Mouse (Mus musculus): ENCODE measurements around the gene Ndufa4. TPM values are rescaled to one million over a fixed set of nuclear protein-coding genes. Genes with fewer than 3 reads are reported as not detected.

Gene Ndufa4
- total RNA-seq (2017): 315 and 474 TPM in 2 replicates

DNA sequence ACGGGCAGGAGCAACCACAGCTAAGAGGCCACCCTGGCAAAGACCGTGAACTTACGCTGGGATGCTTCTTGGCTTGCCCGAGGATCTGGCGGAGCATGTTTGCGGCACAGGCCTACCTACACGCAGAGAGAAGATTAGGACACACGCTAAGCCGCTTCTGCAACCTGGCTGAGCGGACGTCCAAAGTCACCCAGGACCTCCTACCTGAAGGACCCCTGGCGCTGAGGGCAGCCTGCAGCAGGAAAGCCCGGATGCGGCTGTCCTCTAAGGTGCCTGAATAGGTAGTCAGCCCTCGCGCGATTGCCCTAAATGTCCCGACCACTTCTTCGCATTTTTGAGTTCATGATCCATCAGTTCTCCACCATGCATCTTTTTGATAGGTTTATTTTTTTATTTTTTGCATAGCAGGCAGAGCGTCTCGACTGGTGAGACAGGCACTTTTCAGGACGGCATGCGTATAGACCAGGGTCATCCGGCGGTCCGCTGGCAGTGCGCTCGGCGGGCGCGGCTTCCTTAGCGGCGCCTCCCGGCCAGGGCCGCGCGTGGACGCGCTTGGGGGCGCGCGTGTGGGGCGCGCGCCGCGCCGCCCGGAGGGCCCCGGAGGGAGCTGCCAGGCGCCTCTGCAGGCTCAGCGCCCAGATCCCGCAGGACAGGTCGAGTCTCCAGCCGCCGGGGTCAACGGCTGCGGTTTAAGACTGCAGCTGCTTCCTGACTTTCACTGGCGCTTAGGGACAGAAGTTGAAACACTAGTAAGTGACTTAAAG, at the start of gene Ndufa4, which contains the start of gene Phf14:
TSS of gene Ndufa4 (minus strand) at position 229 of the 764 bp plus-strand sequence.
TSS of gene Phf14 (plus strand) at position 541 of the 764 bp plus-strand sequence.
- peak; percentile 94 to 97 for ATAC-seq (replicated peaks in 1 of 2; ENCODE audit: insufficient read depth in 1 of 2, low FRiP score in 2 of 2, low TSS enrichment in 1 of 2, low read depth in 1 of 2, poor library complexity in 2 of 2, severe bottlenecking in 2 of 2)

DNA sequence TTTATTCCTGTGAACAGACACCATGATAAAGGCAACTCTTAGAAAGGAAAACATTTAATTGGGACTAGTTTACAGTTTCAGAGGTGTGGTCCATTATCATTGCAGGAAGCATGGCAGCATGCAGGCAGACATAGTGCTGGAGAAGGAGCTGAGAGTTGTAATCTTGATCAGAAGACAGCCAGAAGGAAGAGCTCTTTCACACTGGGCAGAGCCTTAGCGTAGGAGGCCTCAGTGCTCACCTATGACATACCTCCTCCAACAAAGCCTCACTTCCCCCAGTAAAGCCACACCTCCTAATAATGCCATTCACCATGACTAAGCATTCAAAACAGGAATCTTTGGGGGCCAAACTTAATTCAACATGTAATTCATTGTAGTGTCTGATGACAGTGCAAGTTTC, 40.8 kb upstream of the Ndufa4 start:
- peak; percentile 67 to 77; a peak in 3 of 4 replicates for ATAC-seq (replicated peaks in 1 of 2; ENCODE audit: insufficient read depth in 1 of 2, low FRiP score in 2 of 2, low TSS enrichment in 1 of 2, low read depth in 1 of 2, poor library complexity in 2 of 2, severe bottlenecking in 2 of 2)

DNA sequence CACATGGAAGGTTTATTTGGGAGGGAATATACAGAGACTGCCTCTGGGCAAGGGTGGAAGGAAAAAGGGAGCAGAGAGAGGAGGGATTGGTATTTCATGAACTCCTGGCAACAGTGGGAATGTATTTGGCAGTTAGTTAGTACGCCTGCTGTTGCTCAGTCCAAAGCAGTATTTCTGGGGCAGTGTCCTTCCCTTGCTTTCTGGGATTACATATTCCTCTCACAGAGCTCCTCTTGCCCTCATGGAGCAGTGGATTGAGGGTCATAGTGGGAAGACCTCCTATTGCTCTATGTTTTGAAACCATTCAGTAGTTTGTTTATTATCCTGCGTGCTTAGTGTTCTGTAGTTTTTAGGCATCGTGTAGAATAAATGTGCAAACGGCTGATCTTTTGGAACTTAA, 34.8 kb upstream of the Ndufa4 start:
- no peak for ATAC-seq (replicated peaks in 1 of 2; ENCODE audit: insufficient read depth in 1 of 2, low FRiP score in 2 of 2, low TSS enrichment in 1 of 2, low read depth in 1 of 2, poor library complexity in 2 of 2, severe bottlenecking in 2 of 2)

DNA sequence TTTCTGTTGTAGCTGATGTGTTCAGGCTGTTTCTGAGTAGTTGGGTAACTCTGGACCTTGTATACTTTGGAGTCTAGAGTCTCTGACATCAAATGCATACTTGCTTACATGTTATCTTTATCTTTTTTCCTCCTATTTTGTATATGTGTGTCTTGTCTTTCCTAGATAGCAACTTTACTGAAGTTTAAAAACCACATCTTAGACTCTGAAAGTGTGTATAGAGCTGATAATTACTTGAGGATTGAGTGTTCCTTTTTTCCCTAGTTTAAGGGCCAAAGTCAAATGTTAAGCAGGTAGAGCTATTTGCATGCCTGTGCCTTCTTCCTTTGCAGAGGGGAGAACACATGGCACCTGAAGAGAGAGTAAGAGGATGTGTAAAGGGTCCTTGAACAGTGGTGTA, 33.6 kb upstream of the Ndufa4 start:
- ATAC-seq (replicated peaks in 1 of 2; ENCODE audit: insufficient read depth in 1 of 2, low FRiP score in 2 of 2, low TSS enrichment in 1 of 2, low read depth in 1 of 2, poor library complexity in 2 of 2, severe bottlenecking in 2 of 2): peak in 1 of 2 experiments; percentile 12; a peak in 1 of 4 replicates

DNA sequence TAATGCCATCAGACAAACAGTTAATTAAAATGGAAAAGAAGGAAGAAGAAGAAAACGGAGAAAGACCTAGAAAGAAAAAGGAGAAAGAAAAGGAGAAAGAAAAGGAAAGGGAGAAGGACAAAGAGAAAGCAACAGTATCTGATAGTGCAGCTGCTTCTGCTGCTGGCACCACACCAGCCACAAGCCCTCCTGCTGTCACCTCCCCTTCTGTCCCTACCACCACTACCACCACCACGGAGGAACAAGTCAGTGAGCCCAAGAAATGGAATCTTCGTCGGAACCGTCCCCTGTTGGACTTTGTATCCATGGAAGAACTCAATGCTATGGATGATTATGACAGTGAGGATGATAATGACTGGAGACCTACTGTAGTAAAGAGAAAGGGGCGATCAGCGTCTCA, 26.1 kb upstream of the Ndufa4 start:
- no peak for ATAC-seq (replicated peaks in 1 of 2; ENCODE audit: insufficient read depth in 1 of 2, low FRiP score in 2 of 2, low TSS enrichment in 1 of 2, low read depth in 1 of 2, poor library complexity in 2 of 2, severe bottlenecking in 2 of 2)

DNA sequence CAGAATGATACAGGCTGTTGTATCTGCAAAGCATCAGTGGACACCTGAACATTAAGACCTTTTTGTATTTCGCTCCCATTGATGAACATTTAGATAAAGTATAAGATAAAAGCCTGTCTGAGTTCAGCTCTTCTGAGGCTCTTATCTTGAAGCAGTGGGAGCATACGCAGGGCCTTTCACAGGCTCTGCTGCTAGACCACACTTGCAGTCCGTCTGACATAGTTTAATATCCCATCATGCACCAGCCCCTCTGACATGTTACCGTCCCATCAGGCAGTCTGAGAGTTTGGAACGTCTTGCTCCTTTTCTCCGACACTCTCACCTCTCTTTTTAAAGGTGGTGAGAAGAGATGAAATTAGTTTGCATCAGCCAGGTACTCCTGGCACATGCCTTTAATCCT, 20.2 kb upstream of the Ndufa4 start:
- no peak for ATAC-seq (replicated peaks in 1 of 2; ENCODE audit: insufficient read depth in 1 of 2, low FRiP score in 2 of 2, low TSS enrichment in 1 of 2, low read depth in 1 of 2, poor library complexity in 2 of 2, severe bottlenecking in 2 of 2)

DNA sequence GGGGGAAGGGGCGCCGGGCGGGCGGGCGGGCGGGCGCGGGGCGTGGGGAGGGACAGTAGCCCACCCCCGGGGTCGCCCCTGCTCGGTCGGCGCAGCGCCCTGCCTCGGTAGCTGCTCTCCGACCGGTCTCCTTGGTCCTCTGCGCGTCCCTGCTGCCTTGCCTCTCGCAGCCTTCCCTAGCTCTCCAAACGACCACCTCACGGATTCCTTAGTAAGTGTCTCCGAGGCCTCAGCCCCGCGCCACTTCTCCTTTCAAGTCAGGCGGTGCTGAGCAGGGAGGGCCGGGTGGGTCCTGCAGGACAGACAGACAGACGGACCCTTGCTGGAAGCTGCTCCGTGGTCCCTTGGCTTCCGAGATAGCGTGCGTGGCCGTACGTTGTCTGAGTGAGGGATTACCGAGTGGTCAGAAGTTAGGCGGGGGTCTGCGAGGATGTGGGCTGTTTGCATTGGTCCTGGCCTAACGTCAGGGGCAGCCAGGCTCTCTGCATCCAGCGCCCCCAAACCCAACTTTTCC, 18.8 kb upstream of the Ndufa4 start:
- ATAC-seq (replicated peaks in 1 of 2; ENCODE audit: insufficient read depth in 1 of 2, low FRiP score in 2 of 2, low TSS enrichment in 1 of 2, low read depth in 1 of 2, poor library complexity in 2 of 2, severe bottlenecking in 2 of 2): peak; percentile 34 to 65

DNA sequence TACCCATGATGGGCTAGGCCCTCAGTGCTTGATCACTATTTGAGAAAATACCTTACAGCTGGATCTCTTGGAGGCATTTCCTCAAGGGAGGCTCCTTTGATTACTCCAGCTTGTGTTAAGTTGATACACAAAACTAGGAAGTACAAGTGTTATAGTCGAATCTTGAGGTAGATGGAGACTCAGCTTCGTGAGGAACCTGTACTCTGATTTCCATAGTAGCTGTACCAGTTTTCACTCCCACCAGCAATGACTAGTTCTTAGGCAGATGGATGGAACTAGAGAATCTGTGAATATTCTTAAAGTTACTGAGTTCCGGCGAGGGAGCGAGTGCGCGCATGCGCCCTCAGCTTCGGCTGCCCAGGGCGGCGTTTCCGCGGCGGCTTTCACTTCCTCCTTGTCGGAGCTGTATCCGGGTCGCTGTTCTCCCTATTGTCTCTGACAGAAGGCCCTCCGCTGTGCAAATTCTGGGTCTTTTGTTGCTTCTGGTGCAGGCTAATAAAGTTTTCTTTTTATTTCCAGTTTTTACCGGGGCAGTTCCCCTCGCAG, 18.3 kb upstream of the Ndufa4 start:
- peak; percentile 95 for ATAC-seq (replicated peaks in 1 of 2; ENCODE audit: insufficient read depth in 1 of 2, low FRiP score in 2 of 2, low TSS enrichment in 1 of 2, low read depth in 1 of 2, poor library complexity in 2 of 2, severe bottlenecking in 2 of 2)

DNA sequence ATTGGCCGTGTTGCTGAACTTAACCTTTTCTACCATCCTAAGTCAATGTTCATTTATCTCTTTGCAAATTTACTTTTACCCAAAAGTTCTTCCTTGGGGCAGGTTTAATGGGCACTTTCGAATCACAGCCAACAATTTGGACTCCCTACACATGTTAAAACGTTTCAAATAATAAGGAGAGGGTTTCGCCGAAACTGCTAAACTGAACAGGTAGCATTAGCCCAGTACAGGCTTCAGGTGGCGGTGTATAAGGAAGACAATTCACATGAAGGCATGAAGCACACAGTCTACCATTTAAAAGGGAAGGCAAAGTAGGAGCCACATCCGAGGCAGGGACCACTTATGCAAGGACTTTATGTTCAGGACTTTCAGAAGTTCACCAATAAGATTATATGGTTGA, 873 bp upstream of the Ndufa4 start:
- ATAC-seq (replicated peaks in 1 of 2; ENCODE audit: insufficient read depth in 1 of 2, low FRiP score in 2 of 2, low TSS enrichment in 1 of 2, low read depth in 1 of 2, poor library complexity in 2 of 2, severe bottlenecking in 2 of 2): no peak

DNA sequence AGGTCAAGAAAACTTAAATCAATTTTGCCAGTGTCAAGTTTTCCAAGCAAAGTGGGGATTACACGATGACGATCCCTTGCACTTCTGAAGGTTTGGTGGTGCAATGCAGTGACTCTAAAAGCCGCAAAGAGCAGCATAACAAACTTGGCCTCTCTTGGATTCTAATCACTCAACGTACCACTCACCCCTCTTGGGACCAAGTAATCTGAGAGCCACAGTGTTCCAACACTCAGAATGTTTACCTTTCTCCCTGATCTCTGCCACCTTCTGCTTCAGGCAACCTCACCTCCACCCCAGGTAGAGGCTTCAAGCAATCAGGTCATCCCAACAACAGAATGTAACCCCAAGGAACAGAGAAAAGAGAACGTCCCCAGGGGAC, 418 bp downstream of the Ndufa4 start:
- ATAC-seq (replicated peaks in 1 of 2; ENCODE audit: insufficient read depth in 1 of 2, low FRiP score in 2 of 2, low TSS enrichment in 1 of 2, low read depth in 1 of 2, poor library complexity in 2 of 2, severe bottlenecking in 2 of 2): peak; percentile 9 to 19; a peak in 2 of 4 replicates

DNA sequence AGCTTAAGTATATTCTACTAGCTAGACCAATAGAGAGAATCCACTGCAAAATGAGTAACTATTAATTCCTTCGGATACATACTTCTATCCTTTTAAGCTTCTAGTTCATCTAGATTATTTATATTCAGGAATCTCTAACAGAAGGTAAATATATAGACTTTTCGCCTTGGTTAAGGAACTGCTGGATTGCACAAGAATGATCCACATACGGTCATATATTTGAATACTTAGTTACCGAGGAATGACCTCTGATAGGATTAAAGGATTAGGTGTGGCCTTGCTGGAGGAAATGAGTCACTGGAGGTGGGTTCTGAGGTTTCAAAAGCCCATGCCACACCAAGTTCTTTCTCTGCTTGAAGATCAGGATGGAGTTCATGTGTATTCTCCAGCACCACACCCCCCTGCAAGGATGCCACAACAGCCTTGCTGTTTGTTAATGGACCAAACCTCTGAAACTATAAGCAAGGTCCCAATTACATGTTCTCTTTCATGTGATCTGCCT, 6.4 kb downstream of the Ndufa4 start:
- no peak for ATAC-seq (replicated peaks in 1 of 2; ENCODE audit: insufficient read depth in 1 of 2, low FRiP score in 2 of 2, low TSS enrichment in 1 of 2, low read depth in 1 of 2, poor library complexity in 2 of 2, severe bottlenecking in 2 of 2)

DNA sequence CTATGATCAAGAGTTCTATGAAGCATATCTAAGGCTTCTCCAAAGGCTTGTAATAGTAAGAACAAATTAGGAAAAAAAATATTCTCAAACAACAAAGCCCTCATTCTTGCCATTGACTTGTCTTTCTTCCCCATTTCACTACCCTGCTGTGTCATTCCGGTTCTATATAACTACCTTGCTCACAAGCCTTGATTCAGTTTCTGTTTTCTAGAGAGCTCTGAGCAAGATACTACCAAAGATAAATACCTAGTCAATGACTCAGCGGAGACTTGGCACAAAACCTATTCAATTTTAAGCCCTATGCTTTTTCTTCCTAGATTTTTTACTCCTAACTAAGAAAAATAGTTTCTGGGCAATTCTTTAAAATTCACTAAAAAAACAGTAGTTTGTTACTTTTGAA, 31.9 kb downstream of the Ndufa4 start:
- peak; percentile 84 to 87 for ATAC-seq (replicated peaks in 1 of 2; ENCODE audit: insufficient read depth in 1 of 2, low FRiP score in 2 of 2, low TSS enrichment in 1 of 2, low read depth in 1 of 2, poor library complexity in 2 of 2, severe bottlenecking in 2 of 2)

Other genes starting within 250 kb of the Ndufa4 start
- gene Phf14, start 312 bp upstream of the Ndufa4 start, total RNA-seq (2017): 175 and 198 TPM in 2 replicates